Mouse (Mus musculus) heart, embryonic 13.5 days (tissue): ENCODE results near the gene Cltb. TPM values are rescaled to one million over a fixed set of nuclear protein-coding genes. Genes with fewer than 3 reads are reported as not detected.

Experiments used
- ATAC-seq: fragments of 200-750 bp; cut with Nextera tagmentation; 2 replicates; pipeline ENCODE4 v1.8.0; 2017; ENCODE audit warnings: moderate TSS enrichment; ENCODE audit not compliant: insufficient number of reproducible peaks, low FRiP score, low TSS enrichment; ENCODE audit errors: extremely low read depth
- H3K27ac ChIP-seq: fragments of 300-500 bp; sonication (generic); replicated peaks from 2 replicates; pipeline ENCODE4 v1.5.1; 2015; ENCODE audit warnings: moderate library complexity, mild to moderate bottlenecking, inconsistent platforms
- H3K27me3 ChIP-seq: fragments of 300-500 bp; sonication (generic); replicated peaks from 2 replicates; pipeline ENCODE4 v1.6.1; 2015; ENCODE audit warnings: mild to moderate bottlenecking, inconsistent platforms
- H3K36me3 ChIP-seq: fragments of 300-500 bp; sonication (generic); 2 replicates; pipeline ENCODE4 v1.6.1; 2015; ENCODE audit warnings: mild to moderate bottlenecking, inconsistent platforms
- H3K4me1 ChIP-seq: fragments of 300-500 bp; sonication (generic); 2 replicates; pipeline ENCODE4 v1.6.1; 2015; ENCODE audit warnings: inconsistent platforms
- H3K4me2 ChIP-seq: fragments of 300-500 bp; sonication (generic); 2 replicates; pipeline ENCODE4 v1.6.1; 2015; ENCODE audit warnings: inconsistent platforms, mild to moderate bottlenecking, moderate library complexity
- H3K4me3 ChIP-seq: fragments of 300-500 bp; sonication (generic); 2 replicates; pipeline ENCODE4 v1.5.1; 2015; ENCODE audit warnings: moderate library complexity, mild to moderate bottlenecking, inconsistent platforms
- H3K9ac ChIP-seq: fragments of 300-500 bp; sonication (generic); 2 replicates; pipeline ENCODE4 v1.6.1; 2015; ENCODE audit warnings: inconsistent platforms, mild to moderate bottlenecking, moderate library complexity
- H3K9me3 ChIP-seq: fragments of 300-500 bp; sonication (generic); 2 replicates; pipeline ENCODE4 v1.6.1; 2016; ENCODE audit warnings: inconsistent platforms
- WGBS: fragments of 180-500 bp; shearing (Covaris S2); methylation state at CpG from one replicate; pipeline ENCODE4 v1.1.7; 2015; ENCODE audit warnings: mixed read lengths; 5-methylcytosine and 5-hydroxymethylcytosine counted together
- polyA plus RNA-seq: library from polyadenylated mRNA; unstranded; fragments of >200 nt; fragmentation: Nextera tagmentation; extraction: Ambion mirVana; gene quantifications from 2 replicates; pipeline ENCODE4 v1.2.1, GENCODE M21; 2015

Gene Cltb
- polyA plus RNA-seq, 1 experiment from 2014 or later = 44.6 TPM

- ATAC-seq = peak; percentile 77
- H3K27ac ChIP-seq = peak within 1 kb of the TSS; percentile 85
- H3K36me3 ChIP-seq = peaks cover 38% of the 10 kb centered on the region
- under 1% methylated on average over 55 of the region's 55 CpGs for WGBS
- H3K27me3 ChIP-seq = no peaks in the 10 kb centered on the region
- H3K9ac ChIP-seq = peak within 1 kb of the TSS; percentile 94
- no peaks in the 10 kb centered on the region for H3K9me3 ChIP-seq
- peak within 1 kb of the TSS; percentile 83 for H3K4me2 ChIP-seq
- peak within 1 kb of the TSS; percentile 92 for H3K4me3 ChIP-seq
- peaks cover 30% of the 10 kb centered on the region for H3K4me1 ChIP-seq
These were observed 36.2 kb downstream of the Cltb start, which contains the start of gene Arl10 for GRCm38 (mm10) chr13:54574854-54575481. TSS of gene Arl10 (plus strand) at chr13:54575015.

DNA sequence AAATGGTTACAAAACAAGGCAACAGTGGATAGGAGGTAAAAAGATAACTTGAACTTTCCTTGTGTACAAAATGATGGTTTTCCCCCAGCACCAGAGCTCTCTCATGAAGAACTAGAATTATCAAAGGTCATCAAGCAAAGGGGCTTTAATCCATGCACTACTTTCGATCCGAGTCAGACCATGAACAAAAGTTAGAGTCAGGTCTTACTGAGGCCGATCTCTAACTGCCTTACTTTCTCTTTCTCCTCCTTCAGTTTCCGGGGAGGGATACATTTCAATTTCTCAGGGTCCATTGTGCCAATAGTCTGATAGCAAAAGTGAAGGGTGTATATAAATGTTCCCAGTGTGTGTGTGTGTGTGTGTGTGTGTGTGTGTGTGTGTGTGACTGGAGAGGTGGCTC, 38.5 kb downstream of the Cltb start:
- WGBS = 74% methylated on average over 4 of the region's 4 CpGs
- Histone ChIP-seq H3K9me3 (no peaks in the 10 kb centered on the region), H3K27ac (no peak overlapping the region), H3K4me2 (no peak overlapping the region), H3K36me3 (peaks cover 16% of the 10 kb centered on the region), H3K27me3 (no peaks in the 10 kb centered on the region), H3K4me3 (no peak overlapping the region), H3K9ac (no peak overlapping the region), H3K4me1 (peaks cover 27% of the 10 kb centered on the region)
- no peak for ATAC-seq

DNA sequence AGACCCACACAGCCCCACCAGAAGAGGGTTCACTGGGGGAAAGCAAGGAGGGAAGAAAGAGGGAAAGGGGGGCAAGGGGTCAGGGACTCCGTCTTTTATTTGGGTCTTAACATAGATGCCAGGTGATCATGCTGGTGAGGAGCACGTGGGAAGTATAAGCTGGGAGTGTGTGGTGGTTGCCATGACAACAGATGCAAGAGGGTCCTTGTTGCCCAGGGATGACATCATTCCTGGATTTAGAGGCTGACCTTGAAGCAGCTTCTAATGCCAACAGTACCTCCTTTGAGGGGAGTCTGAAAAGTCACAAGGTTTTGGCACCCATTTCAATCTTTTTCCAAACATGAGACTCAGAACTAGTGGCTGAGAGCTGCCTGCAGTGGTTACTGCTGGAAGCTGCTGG, 39.5 kb downstream of the Cltb start:
- Histone ChIP-seq H3K27ac (no peak overlapping the region), H3K4me1 (peaks cover 25% of the 10 kb centered on the region), H3K27me3 (no peaks in the 10 kb centered on the region), H3K4me3 (no peak overlapping the region), H3K9ac (no peak overlapping the region), H3K9me3 (no peaks in the 10 kb centered on the region), H3K36me3 (peaks cover 7% of the 10 kb centered on the region), H3K4me2 (no peak overlapping the region)
- WGBS = 44% methylated on average over 2 of the region's 2 CpGs
- no peak for ATAC-seq

DNA sequence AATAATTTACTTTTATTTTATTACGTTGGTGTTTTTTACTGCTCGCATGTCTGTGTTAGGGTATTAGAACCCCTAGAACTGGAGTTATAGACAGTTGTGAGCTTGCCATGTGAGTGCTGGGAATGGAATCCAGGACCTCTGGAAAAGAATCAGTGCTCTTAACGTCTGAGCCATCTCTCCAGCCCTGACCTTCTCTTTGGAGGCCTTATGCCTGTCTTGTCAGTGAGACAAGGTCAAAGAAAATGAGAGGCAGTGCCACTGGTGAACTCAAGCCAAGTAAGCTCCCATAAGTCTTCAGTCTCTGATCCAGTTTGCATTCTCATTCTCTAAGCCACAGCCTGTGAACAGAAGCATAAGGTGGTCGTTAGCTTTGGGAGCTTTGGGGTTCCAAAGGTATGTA, 40.4 kb downstream of the Cltb start:
- H3K27me3 ChIP-seq = no peaks in the 10 kb centered on the region
- no peak for ATAC-seq
- H3K27ac ChIP-seq = no peak overlapping the region
- 67% methylated on average over 4 of the region's 4 CpGs for WGBS
- no peak overlapping the region for H3K4me2 ChIP-seq
- no peak overlapping the region for H3K9ac ChIP-seq
- H3K4me1 ChIP-seq = peaks cover 18% of the 10 kb centered on the region
- no peak overlapping the region for H3K4me3 ChIP-seq
- no peaks in the 10 kb centered on the region for H3K36me3 ChIP-seq
- H3K9me3 ChIP-seq = no peaks in the 10 kb centered on the region

- Histone ChIP-seq H3K4me1 (peaks cover 17% of the 10 kb centered on the region), H3K4me2 (no peak overlapping the region), H3K9me3 (no peaks in the 10 kb centered on the region), H3K36me3 (no peaks in the 10 kb centered on the region), H3K9ac (no peak overlapping the region), H3K27me3 (no peaks in the 10 kb centered on the region), H3K27ac (no peak overlapping the region), H3K4me3 (no peak overlapping the region)
- WGBS = 41% methylated on average over 1 of the region's 1 CpGs
- no peak for ATAC-seq
These were observed 41.9 kb downstream of the Cltb start for GRCm38 (mm10) chr13:54569282-54569681.

DNA sequence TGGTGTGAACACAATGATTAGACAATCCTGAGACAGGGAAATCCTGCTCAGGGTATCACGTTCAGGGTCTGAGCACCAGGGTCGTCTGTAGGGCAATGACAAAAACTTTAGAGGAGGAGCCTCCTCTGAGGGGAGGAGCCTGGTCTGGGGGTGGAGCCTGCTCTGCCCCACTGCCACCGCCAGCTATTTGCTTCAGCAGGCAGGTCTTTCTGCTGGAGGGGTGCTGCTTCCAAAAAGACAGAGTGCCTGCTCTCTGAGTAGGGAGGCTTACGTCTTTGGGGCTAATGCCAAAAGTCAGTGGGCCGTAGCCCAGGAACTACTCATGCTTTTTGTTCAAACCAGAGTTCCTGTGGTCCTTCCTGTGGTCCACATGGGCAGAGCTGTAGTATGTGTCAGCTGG, 42.8 kb downstream of the Cltb start:
- Histone ChIP-seq H3K27me3 (no peaks in the 10 kb centered on the region), H3K4me2 (no peak overlapping the region), H3K36me3 (no peaks in the 10 kb centered on the region), H3K9me3 (no peaks in the 10 kb centered on the region), H3K4me3 (no peak overlapping the region), H3K4me1 (peaks cover 24% of the 10 kb centered on the region), H3K9ac (no peak overlapping the region), H3K27ac (no peak overlapping the region)
- no peak for ATAC-seq
- 39% methylated on average over 5 of the region's 5 CpGs for WGBS

GRCm38 (mm10) chr13:54565594-54566345, 45.4 kb downstream of the Cltb start:
- 46% methylated on average over 8 of the region's 8 CpGs for WGBS
- 0 out of 2 replicates have a peak, but pooled peaks have one; percentile 19 for ATAC-seq

GRCm38 (mm10) chr13:54565201-54565581, 46.0 kb downstream of the Cltb start, which contains the start of gene 4833439L19Rik:
TSS of gene 4833439L19Rik (minus strand) at chr13:54565435.
- Histone ChIP-seq H3K27ac (peak within 1 kb of the TSS; percentile 73), H3K4me3 (peak within 1 kb of the TSS; percentile 87), H3K9me3 (no peaks in the 10 kb centered on the region), H3K27me3 (no peaks in the 10 kb centered on the region), H3K36me3 (peaks cover 30% of the 10 kb centered on the region), H3K9ac (peak within 1 kb of the TSS; percentile 96), H3K4me2 (peak within 1 kb of the TSS; percentile 91), H3K4me1 (peaks cover 16% of the 10 kb centered on the region)
- ATAC-seq = peak; percentile 95
- under 1% methylated on average over 27 of the region's 27 CpGs for WGBS

More at GRCm38 (mm10) chr13:54565594-54566345, 45.4 kb downstream of the Cltb start:
- Histone ChIP-seq H3K9me3 (no peaks in the 10 kb centered on the region), H3K36me3 (peaks cover 25% of the 10 kb centered on the region), H3K9ac (peak overlapping the region; percentile 96), H3K4me1 (peaks cover 16% of the 10 kb centered on the region), H3K27me3 (no peaks in the 10 kb centered on the region), H3K27ac (peak overlapping the region; percentile 73), H3K4me3 (peak overlapping the region; percentile 87), H3K4me2 (peak overlapping the region; percentile 91)

GRCm38 (mm10) chr13:54564232-54565200, 46.6 kb downstream of the Cltb start:
- peaks cover 16% of the 10 kb centered on the region for H3K4me1 ChIP-seq
- peak; percentile 16; the same call in 1 of the 2 replicates for ATAC-seq
- WGBS = 9% methylated on average over 45 of the region's 45 CpGs
- peak overlapping the region; percentile 96 for H3K9ac ChIP-seq
- H3K4me3 ChIP-seq = peak overlapping the region; percentile 87
- H3K27me3 ChIP-seq = no peaks in the 10 kb centered on the region
- H3K4me2 ChIP-seq = peak overlapping the region; percentile 91
- peak overlapping the region; percentile 73 for H3K27ac ChIP-seq
- H3K9me3 ChIP-seq = no peaks in the 10 kb centered on the region
- peaks cover 37% of the 10 kb centered on the region for H3K36me3 ChIP-seq

DNA sequence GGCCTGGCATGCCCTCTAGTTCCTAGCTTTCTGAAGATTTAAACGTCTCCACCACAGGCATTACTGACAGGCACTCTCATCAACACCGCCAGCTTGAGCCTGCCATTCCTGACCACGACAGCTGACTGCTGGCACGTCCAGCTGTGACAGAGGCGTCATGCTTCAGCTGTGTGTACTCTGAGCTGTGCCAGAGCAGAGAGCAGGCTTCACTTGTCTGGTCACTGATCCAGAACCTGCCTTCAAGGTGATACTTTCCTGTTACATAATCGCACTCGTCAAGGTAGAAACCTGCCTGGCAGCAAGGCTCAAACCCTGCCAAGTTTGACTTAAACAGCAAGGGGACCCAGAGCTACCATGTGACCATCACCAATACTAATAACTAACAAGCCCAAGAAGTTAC, 48.6 kb downstream of the Cltb start:
- H3K36me3 ChIP-seq = peaks cover 57% of the 10 kb centered on the region
- no peak overlapping the region for H3K9ac ChIP-seq
- no peak overlapping the region for H3K4me2 ChIP-seq
- WGBS = 72% methylated on average over 7 of the region's 7 CpGs
- H3K27ac ChIP-seq = no peak overlapping the region
- H3K27me3 ChIP-seq = no peaks in the 10 kb centered on the region
- no peak for ATAC-seq
- H3K9me3 ChIP-seq = no peaks in the 10 kb centered on the region
- H3K4me1 ChIP-seq = peaks cover 16% of the 10 kb centered on the region
- no peak overlapping the region for H3K4me3 ChIP-seq

DNA sequence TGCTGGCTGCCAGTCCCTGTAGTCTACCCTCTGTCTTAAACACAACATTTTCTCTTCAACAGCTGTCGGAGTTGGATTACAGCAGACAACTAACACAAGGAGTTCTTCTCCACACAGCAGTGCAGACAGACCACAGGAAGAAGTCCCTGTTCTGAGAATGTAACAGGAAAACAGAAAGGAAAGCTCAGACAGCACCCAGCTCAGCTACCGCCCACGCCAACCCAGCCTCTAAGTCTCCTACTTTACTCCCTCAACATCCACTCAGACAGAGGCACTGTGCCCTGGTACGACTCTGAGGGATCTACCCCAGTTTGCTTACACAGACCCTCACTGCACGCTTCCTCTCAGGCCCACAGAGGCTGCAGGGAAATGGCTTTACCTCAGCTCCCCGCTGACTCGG, 50.5 kb downstream of the Cltb start:
- Histone ChIP-seq H3K9me3 (no peaks in the 10 kb centered on the region), H3K4me3 (no peak overlapping the region), H3K27me3 (no peaks in the 10 kb centered on the region), H3K4me2 (no peak overlapping the region), H3K27ac (no peak overlapping the region), H3K9ac (no peak overlapping the region), H3K4me1 (peaks cover 13% of the 10 kb centered on the region), H3K36me3 (peaks cover 76% of the 10 kb centered on the region)
- ATAC-seq = no peak
- 91% methylated on average over 7 of the region's 7 CpGs for WGBS
